Mouse (Mus musculus) forebrain, embryonic 16.5 days (tissue): ENCODE measurements around the gene Galnt3. TPM values are rescaled to one million over a fixed set of nuclear protein-coding genes. Genes with fewer than 3 reads are reported as not detected.

Experiments
- ATAC-seq: fragments of 200-750 bp; cut with Nextera tagmentation; 2 replicates; pipeline ENCODE4 v1.8.0; 2017; ENCODE audit warnings: mild to moderate bottlenecking, moderate library complexity
- H3K27ac ChIP-seq: fragments of 300-500 bp; sonication (generic); 2 replicates; pipeline ENCODE4 v1.5.1; 2014; ENCODE audit warnings: low read length, control low read depth
- H3K27me3 ChIP-seq: fragments of 300-500 bp; sonication (generic); replicated peaks from 2 replicates; pipeline ENCODE4 v1.6.1; 2014; ENCODE audit warnings: low read length; ENCODE audit not compliant: control insufficient read depth, insufficient read depth
- H3K36me3 ChIP-seq: fragments of 300-500 bp; sonication (generic); 2 replicates; pipeline ENCODE4 v1.6.1; 2014; ENCODE audit not compliant: control insufficient read depth, insufficient read depth
- H3K4me1 ChIP-seq: fragments of 300-500 bp; sonication (generic); replicated peaks from 2 replicates; pipeline ENCODE4 v1.6.1; 2014; ENCODE audit warnings: low read length; ENCODE audit not compliant: control insufficient read depth, insufficient read depth
- H3K4me2 ChIP-seq: fragments of 300-500 bp; sonication (generic); 2 replicates; pipeline ENCODE4 v1.6.1; 2014; ENCODE audit warnings: mild to moderate bottlenecking, low read length, control low read depth
- H3K4me3 ChIP-seq: fragments of 300-500 bp; sonication (generic); replicated peaks from 2 replicates; pipeline ENCODE4 v1.5.1; 2014; ENCODE audit warnings: mild to moderate bottlenecking, low read length, control low read depth
- H3K9ac ChIP-seq: fragments of 300-500 bp; sonication (generic); replicated peaks from 2 replicates; pipeline ENCODE4 v1.6.1; 2014; ENCODE audit warnings: low read depth, low read length, control low read depth
- H3K9me3 ChIP-seq: fragments of 300-500 bp; sonication (generic); 2 replicates; pipeline ENCODE4 v1.6.1; 2016; ENCODE audit warnings: low read length; ENCODE audit not compliant: control insufficient read depth
- WGBS: fragments of 180-500 bp; shearing (Covaris S2); extraction: QIAGEN DNeasy Blood & Tissue Kit; methylation state at CpG from one replicate; pipeline ENCODE4 v1.1.7; 2014; 5-methylcytosine and 5-hydroxymethylcytosine counted together
- polyA plus RNA-seq: library from polyadenylated mRNA; unstranded; fragments of >200 nt; fragmentation: Nextera tagmentation; extraction: Ambion mirVana; gene quantifications from 2 replicates; pipeline ENCODE4 v1.2.1, GENCODE M21; 2015

Galnt3 gene
- polyA plus RNA-seq, 1 experiment from 2014 or later: 0.60 TPM

DNA sequence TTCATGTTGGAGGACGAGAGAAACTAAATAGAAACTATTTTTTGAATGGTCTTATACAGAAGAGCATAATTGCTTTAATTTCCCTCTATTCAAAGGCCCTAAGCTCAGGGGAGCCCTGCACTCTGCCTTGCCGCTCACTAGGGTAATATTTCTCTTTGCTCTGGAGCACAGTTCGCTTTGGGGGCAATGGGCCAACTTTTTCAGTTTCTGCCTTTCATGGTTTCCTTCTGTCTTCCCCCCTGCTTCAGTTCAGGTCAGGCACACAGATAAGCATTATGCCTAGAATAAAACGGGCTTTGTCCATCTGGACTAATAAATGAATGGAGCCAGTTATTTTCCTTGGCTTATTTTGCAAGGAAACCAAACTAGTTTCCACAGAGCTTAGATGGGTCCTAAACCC is 21.7 kb upstream of the Galnt3 start:
- Histone ChIP-seq H3K9me3 (no peaks in the 10 kb centered on the region), H3K4me3 (no peak overlapping the region), H3K27ac (no peak overlapping the region), H3K4me2 (no peak overlapping the region), H3K36me3 (no peaks in the 10 kb centered on the region), H3K4me1 (0 out of 2 replicates have a peak, but pooled peaks cover 3% of the 10 kb centered on the region), H3K27me3 (no peaks in the 10 kb centered on the region), H3K9ac (no peak overlapping the region)
- 27% methylated on average over 4 of the region's 4 CpGs for WGBS
- 0 out of 2 replicates have a peak, but pooled peaks have one; percentile 49 for ATAC-seq

DNA sequence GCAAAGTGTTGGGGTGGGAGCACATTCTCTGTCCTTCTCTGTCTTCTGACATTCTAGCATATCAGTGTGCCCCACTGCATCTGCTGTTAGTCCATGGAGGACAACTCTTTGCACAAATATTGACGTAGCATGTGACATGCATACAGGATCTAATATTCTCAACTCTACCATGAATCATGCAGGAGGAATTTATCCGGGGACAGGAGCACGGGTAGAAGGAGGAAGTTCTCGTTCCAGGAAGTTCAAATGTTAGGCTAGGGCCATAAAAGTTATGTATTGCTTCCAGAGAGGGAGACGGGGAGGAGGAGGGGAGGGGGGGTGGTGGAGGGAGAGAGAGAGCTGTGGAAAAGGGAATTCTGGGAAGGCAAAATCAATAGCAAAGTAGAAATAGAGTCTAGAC is 20.0 kb upstream of the Galnt3 start:
- H3K27ac ChIP-seq: no peak overlapping the region
- H3K9me3 ChIP-seq: no peaks in the 10 kb centered on the region
- WGBS: 77% methylated on average over 5 of the region's 5 CpGs
- no peaks in the 10 kb centered on the region for H3K36me3 ChIP-seq
- no peak overlapping the region for H3K4me3 ChIP-seq
- H3K4me1 ChIP-seq: 0 out of 2 replicates have a peak, but pooled peaks cover 3% of the 10 kb centered on the region
- H3K27me3 ChIP-seq: no peaks in the 10 kb centered on the region
- no peak overlapping the region for H3K4me2 ChIP-seq
- no peak for ATAC-seq
- no peak overlapping the region for H3K9ac ChIP-seq

DNA sequence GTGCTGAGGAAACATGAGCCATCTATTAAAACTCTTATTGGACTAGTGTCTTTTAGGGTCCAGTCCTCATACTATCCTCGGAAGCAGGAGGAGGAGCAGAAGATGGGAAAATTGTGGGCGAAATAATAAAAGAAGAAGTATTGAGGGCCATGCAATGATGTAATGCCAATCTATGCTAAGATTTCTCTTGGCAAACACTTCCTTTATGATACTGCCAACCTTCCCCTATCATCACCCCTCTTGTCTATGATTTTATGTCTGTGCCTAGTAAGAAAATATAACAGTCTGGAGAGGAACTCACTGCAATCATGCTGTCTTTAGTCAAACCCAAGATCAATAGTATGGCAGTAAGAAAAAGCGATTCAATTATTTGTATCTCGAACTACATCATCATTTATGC is 18.5 kb upstream of the Galnt3 start:
- Histone ChIP-seq H3K9ac (no peak overlapping the region), H3K27me3 (no peaks in the 10 kb centered on the region), H3K4me2 (no peak overlapping the region), H3K36me3 (no peaks in the 10 kb centered on the region), H3K9me3 (no peaks in the 10 kb centered on the region), H3K4me1 (0 out of 2 replicates have a peak, but pooled peaks cover 3% of the 10 kb centered on the region), H3K27ac (no peak overlapping the region), H3K4me3 (no peak overlapping the region)
- 92% methylated on average over 4 of the region's 4 CpGs for WGBS
- no peak for ATAC-seq

DNA sequence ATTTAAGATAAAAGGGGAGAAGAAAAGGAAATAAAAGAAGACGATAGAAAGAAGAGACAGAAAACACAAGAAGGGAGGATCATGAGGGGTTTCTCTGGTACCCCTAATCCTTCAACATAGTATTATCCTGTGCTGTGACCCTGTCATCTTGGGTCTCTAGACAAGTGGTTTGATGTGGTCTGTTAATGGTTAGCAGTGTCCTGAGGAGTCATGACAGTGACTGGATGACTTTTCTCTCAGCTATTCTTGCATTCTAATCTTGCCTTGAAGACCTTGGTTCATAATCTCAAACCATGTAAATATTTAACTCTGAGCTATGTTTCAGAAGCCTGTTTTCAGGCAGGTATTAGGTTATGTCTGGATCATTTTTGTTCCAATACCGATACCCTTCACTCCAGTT is 17.9 kb upstream of the Galnt3 start:
- 88% methylated on average over 2 of the region's 2 CpGs for WGBS
- Histone ChIP-seq H3K4me3 (no peak overlapping the region), H3K4me1 (0 out of 2 replicates have a peak, but pooled peaks cover 3% of the 10 kb centered on the region), H3K9ac (no peak overlapping the region), H3K27me3 (no peaks in the 10 kb centered on the region), H3K9me3 (no peaks in the 10 kb centered on the region), H3K27ac (no peak overlapping the region), H3K36me3 (no peaks in the 10 kb centered on the region), H3K4me2 (no peak overlapping the region)
- ATAC-seq: no peak

DNA sequence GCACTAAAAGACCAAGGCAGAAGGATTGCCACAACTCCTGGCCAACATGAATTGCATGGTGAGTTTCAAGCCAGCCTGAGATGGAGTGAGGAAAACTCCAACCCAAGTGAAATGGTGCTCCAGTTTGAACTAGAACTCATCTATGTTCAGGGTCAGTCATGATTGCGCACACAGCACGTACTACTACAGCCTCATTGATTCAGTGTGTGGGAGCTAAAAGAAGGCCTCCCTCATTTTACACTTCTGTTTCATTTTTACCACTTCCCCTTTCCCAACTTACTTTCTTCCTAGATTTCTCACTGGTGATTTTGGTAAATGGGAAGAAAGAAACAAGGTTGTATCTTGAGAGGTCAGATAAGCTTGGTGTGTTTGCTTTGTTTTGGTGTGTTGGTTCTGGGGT is 17.5 kb upstream of the Galnt3 start:
- Histone ChIP-seq H3K4me2 (no peak overlapping the region), H3K9me3 (no peaks in the 10 kb centered on the region), H3K4me1 (0 out of 2 replicates have a peak, but pooled peaks cover 3% of the 10 kb centered on the region), H3K36me3 (no peaks in the 10 kb centered on the region), H3K9ac (no peak overlapping the region), H3K27me3 (no peaks in the 10 kb centered on the region), H3K4me3 (no peak overlapping the region), H3K27ac (no peak overlapping the region)
- WGBS: 97% methylated on average over 2 of the region's 2 CpGs
- ATAC-seq: no peak

DNA sequence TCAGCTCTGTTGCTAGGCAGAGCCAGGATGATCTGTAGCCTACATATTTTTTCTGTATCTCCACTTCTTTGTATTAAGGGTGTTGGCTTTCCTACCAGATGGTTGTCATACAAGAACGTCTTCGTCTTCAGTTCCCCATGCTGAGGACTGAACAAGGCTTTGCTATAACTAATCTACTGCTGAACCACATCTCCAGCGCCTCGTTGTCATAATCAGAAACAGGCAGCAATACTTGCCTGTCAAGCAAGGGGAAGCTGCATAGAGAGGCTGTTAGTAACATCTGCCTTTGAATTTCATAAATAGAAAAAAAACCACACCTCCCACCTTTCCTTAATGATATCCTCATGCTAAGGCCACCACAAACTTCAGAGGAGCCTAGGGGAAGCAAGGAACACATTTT is 15.5 kb upstream of the Galnt3 start:
- Histone ChIP-seq H3K36me3 (no peaks in the 10 kb centered on the region), H3K4me2 (no peak overlapping the region), H3K27me3 (no peaks in the 10 kb centered on the region), H3K4me1 (no peaks in the 10 kb centered on the region), H3K27ac (no peak overlapping the region), H3K4me3 (no peak overlapping the region), H3K9ac (no peak overlapping the region), H3K9me3 (no peaks in the 10 kb centered on the region)
- ATAC-seq: no peak
- 78% methylated on average over 4 of the region's 4 CpGs for whole genome bisulfite sequencing

DNA sequence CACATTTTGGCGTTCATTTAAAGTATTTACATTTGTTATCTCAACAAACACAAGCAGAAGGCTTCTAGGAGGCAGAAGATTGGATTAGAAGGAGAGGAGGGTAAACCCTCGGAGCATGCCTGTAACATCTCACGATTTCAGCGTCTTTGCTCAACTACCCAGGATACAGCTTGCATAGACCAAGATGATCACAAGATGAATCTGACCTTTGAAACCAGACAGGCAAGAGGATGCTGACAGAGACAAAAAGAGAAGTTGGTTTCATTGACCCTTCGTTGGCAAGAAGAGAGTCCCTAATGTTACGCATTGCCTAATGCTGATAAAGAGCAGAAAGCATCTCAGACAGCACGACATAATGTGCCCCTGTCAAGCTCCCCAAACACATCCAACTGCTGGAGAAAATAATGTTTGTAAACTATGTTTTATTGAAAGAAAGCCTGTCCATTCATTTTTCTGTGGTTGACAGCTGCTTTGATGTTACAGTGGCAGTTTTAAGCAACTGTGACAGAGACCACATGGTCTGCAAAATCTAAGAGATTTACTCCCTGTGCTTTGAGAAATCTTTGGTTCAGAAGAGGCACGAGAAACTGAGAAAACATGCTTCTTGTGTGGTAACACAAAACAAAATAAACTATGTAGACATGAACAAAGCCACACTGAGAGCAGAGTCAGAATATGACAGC is 7.2 kb upstream of the Galnt3 start:
- Histone ChIP-seq H3K36me3 (no peaks in the 10 kb centered on the region), H3K27me3 (no peaks in the 10 kb centered on the region), H3K9ac (no peak overlapping the region), H3K27ac (no peak overlapping the region), H3K9me3 (no peaks in the 10 kb centered on the region), H3K4me3 (no peak overlapping the region), H3K4me1 (no peaks in the 10 kb centered on the region), H3K4me2 (no peak overlapping the region)
- 74% methylated on average over 8 of the region's 8 CpGs for WGBS
- no peak for ATAC-seq

DNA sequence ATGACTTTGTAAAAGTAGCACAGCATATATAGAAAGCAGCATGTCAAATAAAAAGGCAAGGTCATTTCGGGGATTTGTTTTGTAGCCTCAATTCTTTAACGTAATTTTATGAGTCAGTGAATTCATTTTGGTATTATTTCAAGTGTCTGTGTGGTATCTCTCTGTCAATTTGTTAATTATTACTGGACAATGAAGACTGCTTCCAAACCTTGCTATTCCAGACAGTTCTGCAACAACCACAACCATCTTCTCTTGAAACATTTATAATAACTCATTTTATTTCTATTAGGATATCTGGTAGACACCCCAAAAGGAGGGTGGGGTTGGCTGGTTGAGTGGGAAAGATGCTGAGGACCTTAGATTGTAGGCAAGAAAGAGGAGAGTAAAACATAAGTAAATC is 4.1 kb upstream of the Galnt3 start:
- no peak overlapping the region for H3K9ac ChIP-seq
- no peak overlapping the region for H3K27ac ChIP-seq
- peaks cover 3% of the 10 kb centered on the region for H3K4me1 ChIP-seq
- no peaks in the 10 kb centered on the region for H3K36me3 ChIP-seq
- ATAC-seq: no peak
- no peak overlapping the region for H3K4me2 ChIP-seq
- no peak overlapping the region for H3K4me3 ChIP-seq
- 88% methylated on average over 2 of the region's 2 CpGs for WGBS
- H3K27me3 ChIP-seq: peaks cover 6% of the 10 kb centered on the region; the same call in 1 of the 2 replicates
- no peaks in the 10 kb centered on the region for H3K9me3 ChIP-seq

DNA sequence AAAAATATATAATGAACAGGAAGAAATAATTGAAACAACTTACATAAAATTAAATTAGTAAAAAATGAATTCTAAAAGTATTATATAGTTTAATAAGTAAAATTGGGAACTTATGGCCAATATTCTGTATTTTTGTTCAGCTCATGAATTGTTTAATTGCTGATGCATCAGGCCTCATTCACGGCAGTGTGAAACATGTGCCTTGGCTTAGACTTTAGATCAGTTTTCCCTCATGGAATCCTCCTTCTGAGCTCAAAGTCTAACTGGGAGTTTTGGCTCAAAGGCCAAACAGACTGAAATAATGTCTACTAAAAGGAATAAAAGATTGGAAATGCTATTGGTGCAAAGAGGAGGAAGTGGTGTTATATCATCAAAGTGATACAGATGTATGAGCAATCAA is 2.7 kb upstream of the Galnt3 start:
- Histone ChIP-seq H3K4me1 (peaks cover 6% of the 10 kb centered on the region), H3K27me3 (peaks cover 9% of the 10 kb centered on the region; the same call in 1 of the 2 replicates), H3K4me2 (no peak overlapping the region), H3K4me3 (no peak overlapping the region), H3K9ac (no peak overlapping the region), H3K9me3 (no peaks in the 10 kb centered on the region), H3K27ac (no peak overlapping the region), H3K36me3 (no peaks in the 10 kb centered on the region)
- no peak for ATAC-seq
- 64% methylated on average over 1 of the region's 1 CpGs for WGBS

DNA sequence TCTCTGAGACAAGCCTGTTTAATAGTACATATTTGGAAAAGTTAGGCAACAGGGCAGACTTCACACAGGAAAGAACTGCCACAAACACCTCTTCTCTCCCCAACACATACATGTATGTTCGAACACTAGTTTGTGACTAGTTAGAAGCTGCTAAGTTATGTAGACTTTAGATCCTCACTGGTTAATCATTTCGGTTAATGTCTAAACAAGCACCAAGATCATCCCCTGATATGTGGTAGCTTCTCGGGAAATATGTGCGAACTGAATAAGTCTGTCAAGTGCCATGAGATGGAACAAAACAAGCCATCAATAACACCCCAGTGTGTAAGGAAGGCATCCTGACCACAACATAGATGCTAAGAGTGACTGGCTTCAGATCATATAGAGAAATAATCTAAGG is 2.1 kb upstream of the Galnt3 start:
- no peaks in the 10 kb centered on the region for H3K36me3 ChIP-seq
- WGBS: 87% methylated on average over 4 of the region's 4 CpGs
- H3K4me3 ChIP-seq: no peak overlapping the region
- no peak overlapping the region for H3K4me2 ChIP-seq
- no peak overlapping the region for H3K9ac ChIP-seq
- peaks cover 11% of the 10 kb centered on the region; the same call in 1 of the 2 replicates for H3K27me3 ChIP-seq
- peaks cover 6% of the 10 kb centered on the region for H3K4me1 ChIP-seq
- H3K9me3 ChIP-seq: no peaks in the 10 kb centered on the region
- no peak overlapping the region for H3K27ac ChIP-seq
- no peak for ATAC-seq
